Mouse (Mus musculus): Measurements from ENCODE around the gene Gm3646.

DNA sequence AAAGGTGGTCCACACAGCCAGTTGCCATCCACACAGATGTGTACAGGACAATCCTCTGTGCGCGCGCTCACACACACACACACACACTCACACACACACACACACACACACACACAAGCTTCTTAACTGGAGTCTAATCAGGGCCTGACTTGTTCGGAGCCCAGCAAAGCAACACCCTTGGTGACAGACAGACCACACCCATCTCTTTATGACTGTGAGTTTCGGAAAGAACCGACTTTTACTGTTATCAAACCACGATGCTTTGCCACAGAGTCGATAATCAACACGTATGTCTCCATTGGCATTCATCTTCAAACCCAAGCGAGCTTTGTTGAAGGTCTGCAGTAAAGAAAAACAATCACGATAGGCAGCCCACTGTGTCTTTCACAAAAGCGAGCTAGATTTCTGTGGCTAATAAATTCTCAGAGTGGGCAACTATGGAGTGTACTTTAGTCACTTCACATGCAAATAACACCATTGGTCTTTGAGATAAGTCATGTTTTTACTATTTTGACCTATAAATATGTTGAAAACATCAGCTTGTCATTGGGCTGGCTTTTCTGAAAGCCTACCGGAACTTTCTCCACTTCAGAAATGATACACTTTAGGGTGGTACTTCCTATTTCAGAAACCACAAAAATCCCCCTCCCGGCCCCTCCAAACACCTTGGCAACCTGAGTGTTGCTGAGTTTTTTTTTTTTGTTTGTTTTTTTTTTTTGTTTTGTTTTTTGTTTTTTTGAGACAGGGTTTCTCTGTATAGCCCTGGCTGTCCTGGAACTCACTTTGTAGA, 37.3 kb upstream of the Gm3646 start:
- no peak for TF ChIP-seq POLR2A (IDR thresholded peaks at IDR 0.05; ENCODE audit: insufficient read depth, low read depth, low read length)
- TF ChIP-seq CTCF (IDR thresholded peaks at IDR 0.05): no peak

Data from heart, adult 2 months (tissue).